Mouse (Mus musculus) hindbrain, embryonic 11.5 days (tissue): ENCODE measurements around the gene Bbs9. TPM values are rescaled to one million over a fixed set of nuclear protein-coding genes. Genes with fewer than 3 reads are reported as not detected.

ENCODE experiments used
- ATAC-seq: fragments of 200-750 bp; cut with Nextera tagmentation; 2 replicates; pipeline ENCODE4 v1.8.0; 2017; ENCODE audit warnings: mild to moderate bottlenecking, moderate TSS enrichment, moderate library complexity; ENCODE audit not compliant: low FRiP score
- DNase-seq: peaks from one replicate; pipeline ENCODE4 v3.0.0-alpha.2; 2015; ENCODE audit warnings: low spot score
- H3K27ac ChIP-seq: fragments of 300-500 bp; sonication (generic); 2 replicates; pipeline ENCODE4 v1.5.1; 2014; ENCODE audit warnings: mild to moderate bottlenecking, low read depth, low read length
- H3K27me3 ChIP-seq: fragments of 300-500 bp; sonication (generic); 2 replicates; pipeline ENCODE4 v1.6.1; 2014; ENCODE audit warnings: mild to moderate bottlenecking, low read length, moderate library complexity, mixed read lengths; ENCODE audit not compliant: control insufficient read depth, insufficient read depth
- H3K36me3 ChIP-seq: fragments of 300-500 bp; sonication (generic); 2 replicates; pipeline ENCODE4 v1.6.1; 2014; ENCODE audit warnings: mild to moderate bottlenecking, low read length, moderate library complexity, mixed read lengths; ENCODE audit not compliant: control insufficient read depth, insufficient read depth
- H3K4me1 ChIP-seq: fragments of 300-500 bp; sonication (generic); replicated peaks from 2 replicates; pipeline ENCODE4 v1.6.1; 2014; ENCODE audit warnings: low read length, mixed read lengths; ENCODE audit not compliant: control insufficient read depth, insufficient read depth
- H3K4me2 ChIP-seq: fragments of 300-500 bp; sonication (generic); replicated peaks from 2 replicates; pipeline ENCODE4 v1.6.1; 2014; ENCODE audit warnings: mild to moderate bottlenecking, low read depth, low read length
- H3K4me3 ChIP-seq: fragments of 300-500 bp; sonication (generic); 2 replicates; pipeline ENCODE4 v1.5.1; 2014; ENCODE audit warnings: low read depth, low read length
- H3K9ac ChIP-seq: fragments of 300-500 bp; sonication (generic); 2 replicates; pipeline ENCODE4 v1.6.1; 2014; ENCODE audit warnings: low read depth, low read length
- H3K9me3 ChIP-seq: fragments of 300-500 bp; sonication (generic); 2 replicates; pipeline ENCODE4 v1.6.1; 2016; ENCODE audit warnings: low read length; ENCODE audit not compliant: control insufficient read depth
- WGBS: fragments of 180-500 bp; shearing (Covaris S2); extraction: QIAGEN DNeasy Blood & Tissue Kit; methylation state at CpG from one replicate; pipeline ENCODE4 v1.1.7; 2014; 5-methylcytosine and 5-hydroxymethylcytosine counted together
- polyA plus RNA-seq: library from polyadenylated mRNA; unstranded; fragments of >200 nt; fragmentation: Nextera tagmentation; extraction: Ambion mirVana; gene quantifications from 2 replicates; pipeline ENCODE4 v1.2.1, GENCODE M21; 2014

The Bbs9 gene
- polyA plus RNA-seq, 1 experiment from 2014 or later = 16.9 TPM

- Histone ChIP-seq H3K27me3 (no peaks in the 10 kb centered on the region), H3K4me3 (no peak overlapping the region), H3K36me3 (no peaks in the 10 kb centered on the region), H3K9ac (no peak overlapping the region), H3K27ac (no peak overlapping the region), H3K4me1 (no peaks in the 10 kb centered on the region), H3K4me2 (no peak overlapping the region), H3K9me3 (no peaks in the 10 kb centered on the region)
- DNase-seq (no peak), ATAC-seq (no peak)
- 95% methylated on average over 3 of the region's 3 CpGs for WGBS
These were observed 263.3 kb downstream of the Bbs9 start for GRCm38 (mm10) chr9:22738861-22739260.

GRCm38 (mm10) chr9:22741967-22742366 lies 266.5 kb downstream of the Bbs9 start:
- ATAC-seq (no peak), DNase-seq (no peak)
- Histone ChIP-seq H3K4me2 (no peak overlapping the region), H3K4me3 (no peak overlapping the region), H3K36me3 (no peaks in the 10 kb centered on the region), H3K27ac (no peak overlapping the region), H3K9me3 (no peaks in the 10 kb centered on the region), H3K4me1 (no peaks in the 10 kb centered on the region), H3K9ac (no peak overlapping the region), H3K27me3 (no peaks in the 10 kb centered on the region)
- 77% methylated on average over 1 of the region's 1 CpGs for WGBS

GRCm38 (mm10) chr9:22748617-22749016 lies 273.1 kb downstream of the Bbs9 start:
- Histone ChIP-seq H3K4me2 (no peak overlapping the region), H3K4me1 (no peaks in the 10 kb centered on the region), H3K36me3 (no peaks in the 10 kb centered on the region), H3K27ac (no peak overlapping the region), H3K27me3 (no peaks in the 10 kb centered on the region), H3K9ac (no peak overlapping the region), H3K4me3 (no peak overlapping the region), H3K9me3 (no peaks in the 10 kb centered on the region)
- ATAC-seq (no peak), DNase-seq (no peak)
- 90% methylated on average over 2 of the region's 2 CpGs for WGBS

GRCm38 (mm10) chr9:22750779-22751545 lies 275.4 kb downstream of the Bbs9 start:
- ATAC-seq = no peak
- Histone ChIP-seq H3K4me3 (no peak overlapping the region), H3K9ac (no peak overlapping the region), H3K27me3 (no peaks in the 10 kb centered on the region), H3K4me1 (no peaks in the 10 kb centered on the region), H3K9me3 (no peaks in the 10 kb centered on the region), H3K4me2 (no peak overlapping the region), H3K36me3 (no peaks in the 10 kb centered on the region), H3K27ac (no peak overlapping the region)
- DNase-seq = no peak
- WGBS = 79% methylated on average over 17 of the region's 17 CpGs

- Histone ChIP-seq H3K4me3 (no peak overlapping the region), H3K36me3 (no peaks in the 10 kb centered on the region), H3K4me2 (no peak overlapping the region), H3K27ac (no peak overlapping the region), H3K4me1 (no peaks in the 10 kb centered on the region), H3K27me3 (no peaks in the 10 kb centered on the region), H3K9ac (no peak overlapping the region), H3K9me3 (no peaks in the 10 kb centered on the region)
- ATAC-seq (no peak), DNase-seq (no peak)
These were observed 276.0 kb downstream of the Bbs9 start for GRCm38 (mm10) chr9:22751546-22751929.

- Histone ChIP-seq H3K4me1 (no peaks in the 10 kb centered on the region), H3K4me2 (no peak overlapping the region), H3K36me3 (no peaks in the 10 kb centered on the region), H3K4me3 (no peak overlapping the region), H3K9ac (no peak overlapping the region), H3K9me3 (no peaks in the 10 kb centered on the region), H3K27ac (no peak overlapping the region), H3K27me3 (no peaks in the 10 kb centered on the region)
- WGBS = 75% methylated on average over 6 of the region's 6 CpGs
- DNase-seq (no peak), ATAC-seq (no peak)
These were observed 278.7 kb downstream of the Bbs9 start for GRCm38 (mm10) chr9:22754081-22754672.

GRCm38 (mm10) chr9:22758487-22758886 lies 283.0 kb downstream of the Bbs9 start:
- H3K27me3 ChIP-seq = no peaks in the 10 kb centered on the region
- H3K27ac ChIP-seq = no peak overlapping the region
- H3K9ac ChIP-seq = no peak overlapping the region
- H3K9me3 ChIP-seq = no peaks in the 10 kb centered on the region
- ATAC-seq = no peak
- no peaks in the 10 kb centered on the region for H3K36me3 ChIP-seq
- H3K4me1 ChIP-seq = no peaks in the 10 kb centered on the region
- H3K4me2 ChIP-seq = no peak overlapping the region
- DNase-seq = no peak
- 82% methylated on average over 3 of the region's 3 CpGs for WGBS
- no peak overlapping the region for H3K4me3 ChIP-seq

GRCm38 (mm10) chr9:22759241-22759640 lies 283.7 kb downstream of the Bbs9 start:
- no peak overlapping the region for H3K4me2 ChIP-seq
- H3K36me3 ChIP-seq = no peaks in the 10 kb centered on the region
- ATAC-seq (no peak), DNase-seq (no peak)
- H3K9me3 ChIP-seq = no peaks in the 10 kb centered on the region
- no peak overlapping the region for H3K27ac ChIP-seq
- H3K4me1 ChIP-seq = no peaks in the 10 kb centered on the region
- no peak overlapping the region for H3K4me3 ChIP-seq
- no peaks in the 10 kb centered on the region for H3K27me3 ChIP-seq
- H3K9ac ChIP-seq = no peak overlapping the region
- 63% methylated on average over 3 of the region's 3 CpGs for WGBS

- H3K4me2 ChIP-seq = no peak overlapping the region
- no peak for ATAC-seq
- WGBS = 90% methylated on average over 4 of the region's 4 CpGs
- no peak overlapping the region for H3K4me3 ChIP-seq
- no peak overlapping the region for H3K9ac ChIP-seq
- no peaks in the 10 kb centered on the region for H3K9me3 ChIP-seq
- H3K4me1 ChIP-seq = no peaks in the 10 kb centered on the region
- DNase-seq = no peak
- H3K36me3 ChIP-seq = no peaks in the 10 kb centered on the region
- no peak overlapping the region for H3K27ac ChIP-seq
- no peaks in the 10 kb centered on the region for H3K27me3 ChIP-seq
These were observed 284.9 kb downstream of the Bbs9 start for GRCm38 (mm10) chr9:22760376-22760775.
